Mouse (Mus musculus): ENCODE results near the gene Ninj1. TPM values are rescaled to one million over a fixed set of nuclear protein-coding genes. Genes with fewer than 3 reads are reported as not detected.

Ninj1 gene
- polyA plus RNA-seq (2012; rRNA removed): 45.9 and 48.6 TPM in 2 replicates

GRCm38 (mm10) chr13:49187288-49188218 lies at the start of gene Ninj1:
Gene Ninj1 (plus strand): TSS chr13:49187485.

GRCm38 (mm10) chr13:49147858-49148226 lies 39.4 kb upstream of the Ninj1 start, which contains the start of gene Wnk2:
Gene Wnk2 (minus strand): TSS chr13:49148014.

GRCm38 (mm10) chr13:49215504-49216219 lies 28.4 kb downstream of the Ninj1 start, which contains the start of gene Card19:
Gene Card19 (minus strand): TSS chr13:49216037.

Other genes with a start within 250 kb of the Ninj1 start
- gene Fam120a, start 219.5 kb upstream of the Ninj1 start, polyA plus RNA-seq (2012; rRNA removed): 59.5 and 65.3 TPM in 2 replicates
- gene Wnk2, start 39.5 kb upstream of the Ninj1 start, polyA plus RNA-seq (2012; rRNA removed): 56.6 and 57.6 TPM in 2 replicates
- gene Card19, start 28.6 kb downstream of the Ninj1 start, polyA plus RNA-seq (2012; rRNA removed): 24.4 and 36.0 TPM in 2 replicates
- 0.80 and 0.91 TPM in 2 replicates for gene Susd3, start 61.2 kb downstream of the Ninj1 start, polyA plus RNA-seq (2012; rRNA removed)
- gene Fgd3, start 132.8 kb downstream of the Ninj1 start, polyA plus RNA-seq (2012; rRNA removed): 6.7 and 9.0 TPM in 2 replicates
- 37.4 and 37.8 TPM in 2 replicates for gene Bicd2, start 154.1 kb downstream of the Ninj1 start, polyA plus RNA-seq (2012; rRNA removed)
- 9.4 and 10.8 TPM in 2 replicates for gene Ippk, start 233.8 kb downstream of the Ninj1 start, polyA plus RNA-seq (2012; rRNA removed)

Measured in central nervous system, embryonic 14 days (tissue).